Mouse (Mus musculus) heart, embryonic 14.5 days (tissue): ENCODE data around the gene Pla2g4a. TPM values are rescaled to one million over a fixed set of nuclear protein-coding genes. Genes with fewer than 3 reads are reported as not detected.

ENCODE experiments used
- ATAC-seq: fragments of 200-750 bp; cut with Nextera tagmentation; 2 replicates; pipeline ENCODE4 v1.8.0; 2017; ENCODE audit warnings: low read depth, moderate TSS enrichment; ENCODE audit not compliant: insufficient number of reproducible peaks, insufficient read depth, low FRiP score
- H3K27ac ChIP-seq, 2 experiments: fragments of 200-500 bp in 1 of 2; fragments of 300-500 bp in 1 of 2; sonication (generic) in 1 of 2; replicated peaks in 1 of 2; 2 replicates each; pipeline ENCODE4 v1.5.1; 2012 to 2014; ENCODE audit warnings: low read depth in 2 of 2, low read length in 2 of 2, control low read depth in 1 of 2, mild to moderate bottlenecking in 1 of 2, mixed read lengths in 1 of 2; ENCODE audit not compliant: control insufficient read depth in 1 of 2, insufficient read depth in 1 of 2
- H3K27me3 ChIP-seq: fragments of 300-500 bp; sonication (generic); 2 replicates; pipeline ENCODE4 v1.6.1; 2014; ENCODE audit warnings: mild to moderate bottlenecking, low read length, control low read depth; ENCODE audit not compliant: control insufficient read depth, insufficient read depth
- H3K36me3 ChIP-seq: fragments of 300-500 bp; sonication (generic); 2 replicates; pipeline ENCODE4 v1.6.1; 2014; ENCODE audit warnings: mild to moderate bottlenecking, control low read depth, low read length, mixed read lengths; ENCODE audit not compliant: control insufficient read depth, insufficient read depth
- H3K4me1 ChIP-seq, 2 experiments: fragments of 200-500 bp in 1 of 2; fragments of 300-500 bp in 1 of 2; sonication (generic) in 1 of 2; 2 replicates each; pipeline ENCODE4 v1.6.1; 2012 to 2014; ENCODE audit warnings: low read length in 2 of 2, control low read depth in 1 of 2, mixed read lengths in 1 of 2; ENCODE audit not compliant: control insufficient read depth in 2 of 2, insufficient read depth in 2 of 2
- H3K4me2 ChIP-seq: fragments of 300-500 bp; sonication (generic); 2 replicates; pipeline ENCODE4 v1.6.1; 2014; ENCODE audit warnings: mild to moderate bottlenecking, low read length
- H3K4me3 ChIP-seq, 2 experiments: fragments of 200-500 bp in 1 of 2; fragments of 300-500 bp in 1 of 2; sonication (generic) in 1 of 2; 2 replicates each; pipeline ENCODE4 v1.5.1; 2012 to 2014; ENCODE audit warnings: low read length in 2 of 2, mild to moderate bottlenecking in 2 of 2, control low read depth in 1 of 2, low read depth in 1 of 2, moderate library complexity in 1 of 2; ENCODE audit not compliant: control insufficient read depth in 1 of 2, insufficient read depth in 1 of 2
- H3K9ac ChIP-seq: fragments of 300-500 bp; sonication (generic); 2 replicates; pipeline ENCODE4 v1.6.1; 2014; ENCODE audit warnings: mild to moderate bottlenecking, low read length
- H3K9me3 ChIP-seq: fragments of 300-500 bp; sonication (generic); 2 replicates; pipeline ENCODE4 v1.6.1; 2016; ENCODE audit warnings: low read length, control low read depth; ENCODE audit not compliant: control insufficient read depth
- WGBS: fragments of 180-500 bp; shearing (Covaris S2); extraction: QIAGEN DNeasy Blood & Tissue Kit; methylation state at CpG from one replicate; pipeline ENCODE4 v1.1.7; 2014; 5-methylcytosine and 5-hydroxymethylcytosine counted together
- polyA plus RNA-seq: library from polyadenylated mRNA; unstranded; fragments of >200 nt; fragmentation: Nextera tagmentation; extraction: Ambion mirVana; gene quantifications from 2 replicates; pipeline ENCODE4 v1.2.1, GENCODE M21; 2014

Gene Pla2g4a
- polyA plus RNA-seq, 1 experiment from 2014 or later = 4.8 TPM

GRCm38 (mm10) chr1:149867323-149867722, 93.8 kb downstream of the Pla2g4a start:
- Histone ChIP-seq H3K27me3 (no peaks in the 10 kb centered on the region), H3K27ac (no peak overlapping the region), H3K4me1 (peaks cover 0 to 3% of the 10 kb centered on the region in 2 experiments; a peak in 1 of 4 replicates), H3K4me2 (no peak overlapping the region), H3K36me3 (no peaks in the 10 kb centered on the region), H3K9me3 (no peaks in the 10 kb centered on the region), H3K9ac (no peak overlapping the region), H3K4me3 (no peak overlapping the region)
- no peak for ATAC-seq

DNA sequence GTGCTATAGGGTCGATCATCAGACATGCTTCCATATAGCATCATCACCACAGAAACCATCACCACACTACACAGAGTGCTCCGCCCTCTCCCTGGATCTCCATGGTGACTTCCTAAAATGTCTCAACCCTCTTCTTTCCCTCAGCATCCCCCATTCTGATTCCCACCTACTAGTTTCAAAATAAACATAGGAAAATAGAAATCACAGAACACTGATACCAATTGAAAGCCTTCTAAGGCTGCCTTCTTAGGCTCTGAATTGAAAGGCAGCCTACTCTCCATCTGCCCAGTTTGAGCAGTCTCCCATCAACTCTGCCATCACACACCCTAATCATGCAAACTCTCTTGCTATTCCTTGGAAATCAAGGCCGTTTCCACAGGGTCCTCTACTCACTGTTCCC, 94.9 kb downstream of the Pla2g4a start:
- Histone ChIP-seq H3K4me3 (no peak overlapping the region), H3K9me3 (no peaks in the 10 kb centered on the region)

DNA sequence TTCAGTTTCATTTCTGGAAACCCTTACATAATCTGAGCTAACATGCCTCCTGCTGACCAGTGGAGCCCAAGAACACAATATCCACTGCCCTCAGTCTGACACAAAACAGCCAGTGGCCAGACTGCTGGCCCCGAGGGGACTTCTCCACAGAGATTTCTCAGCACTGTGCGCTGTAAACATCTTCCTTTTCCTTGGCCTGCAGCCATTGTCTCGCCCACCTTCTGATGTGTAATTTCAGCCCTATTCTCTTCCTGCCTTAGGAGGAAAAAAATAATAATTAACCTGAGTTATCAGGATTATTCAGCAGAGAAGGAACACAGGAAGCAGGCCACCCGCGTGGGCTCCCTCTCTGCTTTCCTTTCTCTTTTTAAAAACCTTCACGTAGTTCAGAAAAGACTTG, 98.3 kb downstream of the Pla2g4a start:
- H3K9me3 ChIP-seq = no peaks in the 10 kb centered on the region
- 40% methylated on average over 6 of the region's 6 CpGs for WGBS
- H3K4me1 ChIP-seq = peaks cover 0 to 3% of the 10 kb centered on the region in 2 experiments; a peak in 1 of 4 replicates
- no peaks in the 10 kb centered on the region for H3K27me3 ChIP-seq
- no peak for ATAC-seq
- peak overlapping the region; percentile 23; the same call in 1 of the 2 replicates for H3K4me2 ChIP-seq
- no peak overlapping the region for H3K27ac ChIP-seq
- H3K9ac ChIP-seq = no peak overlapping the region
- no peak overlapping the region for H3K4me3 ChIP-seq
- H3K36me3 ChIP-seq = no peaks in the 10 kb centered on the region

More for the DNA sequence above, 94.9 kb downstream of the Pla2g4a start:
- Histone ChIP-seq H3K9ac (no peak overlapping the region), H3K27me3 (no peaks in the 10 kb centered on the region), H3K36me3 (no peaks in the 10 kb centered on the region), H3K4me2 (no peak overlapping the region), H3K27ac (no peak overlapping the region), H3K4me1 (peaks cover 0 to 3% of the 10 kb centered on the region in 2 experiments; a peak in 1 of 4 replicates)
- WGBS = 76% methylated on average over 3 of the region's 3 CpGs
- ATAC-seq = no peak

DNA sequence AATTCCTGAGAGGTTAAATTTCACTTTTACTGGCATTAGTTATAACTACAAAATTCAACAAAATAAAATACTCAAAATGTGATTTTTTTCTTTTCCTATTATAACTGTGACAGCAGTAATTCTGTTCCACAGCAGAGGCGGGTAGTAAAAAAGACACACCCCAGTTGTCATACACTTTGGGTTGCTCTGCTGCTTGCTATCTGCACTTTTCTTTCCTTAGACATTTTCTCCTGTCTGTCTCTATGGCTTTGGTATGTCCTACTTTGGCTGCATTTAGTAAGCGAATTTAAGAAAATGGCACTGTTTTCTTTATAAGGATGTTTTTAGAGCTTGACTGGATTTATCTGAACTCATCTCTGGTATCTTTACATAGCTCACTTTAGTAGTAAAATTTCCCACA, 98.9 kb downstream of the Pla2g4a start:
- H3K4me2 ChIP-seq = no peak overlapping the region
- H3K4me1 ChIP-seq = peaks cover 0 to 3% of the 10 kb centered on the region in 2 experiments; a peak in 1 of 4 replicates
- no peaks in the 10 kb centered on the region for H3K36me3 ChIP-seq
- no peak overlapping the region for H3K4me3 ChIP-seq
- ATAC-seq = no peak
- H3K27me3 ChIP-seq = no peaks in the 10 kb centered on the region
- no peak overlapping the region for H3K9ac ChIP-seq
- no peak overlapping the region for H3K27ac ChIP-seq
- H3K9me3 ChIP-seq = no peaks in the 10 kb centered on the region
- 70% methylated on average over 2 of the region's 2 CpGs for WGBS

- no peak overlapping the region for H3K4me2 ChIP-seq
Observed at GRCm38 (mm10) chr1:149861543-149861942, 99.5 kb downstream of the Pla2g4a start.

GRCm38 (mm10) chr1:149858734-149859133, 102.4 kb downstream of the Pla2g4a start:
- Histone ChIP-seq H3K4me2 (no peak overlapping the region), H3K9ac (no peak overlapping the region), H3K4me1 (peaks cover 0 to 3% of the 10 kb centered on the region in 2 experiments; a peak in 1 of 4 replicates), H3K4me3 (no peak overlapping the region), H3K27ac (no peak overlapping the region), H3K36me3 (no peaks in the 10 kb centered on the region), H3K27me3 (no peaks in the 10 kb centered on the region), H3K9me3 (no peaks in the 10 kb centered on the region)
- 72% methylated on average over 5 of the region's 5 CpGs for WGBS
- no peak for ATAC-seq

More at GRCm38 (mm10) chr1:149861543-149861942, 99.5 kb downstream of the Pla2g4a start:
- Histone ChIP-seq H3K9ac (no peak overlapping the region), H3K27me3 (no peaks in the 10 kb centered on the region), H3K9me3 (no peaks in the 10 kb centered on the region), H3K36me3 (no peaks in the 10 kb centered on the region), H3K4me3 (no peak overlapping the region), H3K27ac (no peak overlapping the region), H3K4me1 (peaks cover 0 to 3% of the 10 kb centered on the region in 2 experiments; a peak in 1 of 4 replicates)
- 86% methylated on average over 2 of the region's 2 CpGs for WGBS
- ATAC-seq = no peak

- H3K9me3 ChIP-seq = no peaks in the 10 kb centered on the region
- no peak overlapping the region for H3K4me2 ChIP-seq
- H3K4me3 ChIP-seq = no peak overlapping the region
- H3K27ac ChIP-seq = no peak overlapping the region
- no peak for ATAC-seq
- H3K4me1 ChIP-seq = no peaks in the 10 kb centered on the region
- H3K9ac ChIP-seq = no peak overlapping the region
- H3K27me3 ChIP-seq = no peaks in the 10 kb centered on the region
- 16% methylated on average over 9 of the region's 9 CpGs for WGBS
- H3K36me3 ChIP-seq = no peaks in the 10 kb centered on the region
Observed at GRCm38 (mm10) chr1:149856720-149857119, 104.4 kb downstream of the Pla2g4a start.

- Histone ChIP-seq H3K9me3 (no peaks in the 10 kb centered on the region), H3K4me1 (no peaks in the 10 kb centered on the region), H3K36me3 (no peaks in the 10 kb centered on the region), H3K9ac (no peak overlapping the region), H3K27ac (no peak overlapping the region), H3K27me3 (no peaks in the 10 kb centered on the region), H3K4me2 (no peak overlapping the region), H3K4me3 (no peak overlapping the region)
- 75% methylated on average over 4 of the region's 4 CpGs for WGBS
- ATAC-seq = no peak
Observed at GRCm38 (mm10) chr1:149855581-149855980, 105.5 kb downstream of the Pla2g4a start.
